Mouse (Mus musculus): ENCODE measurements around the gene Slc6a2. TPM values are rescaled to one million over a fixed set of nuclear protein-coding genes. Genes with fewer than 3 reads are reported as not detected.

Slc6a2 gene
- 1 to 10 TPM; 1.1 to 1.3 TPM for total RNA-seq (2023)

GRCm38 (mm10) chr8:92959779-92960178 is at the start of gene Slc6a2:
TSS of gene Slc6a2 (plus strand) at chr8:92960079.

GRCm38 (mm10) chr8:93048092-93048491 is 88.2 kb downstream of the Slc6a2 start, which contains the start of gene Ces1a:
TSS of gene Ces1a (minus strand) at chr8:93048192.

Other genes with a start within 250 kb of the Slc6a2 start
- 1 to 10 TPM; 1.5 to 3.2 TPM for gene Mmp2, start 132.8 kb upstream of the Slc6a2 start, total RNA-seq (2023)
- 100 to 1,000 TPM in 1 of 2 experiments, 10 to 100 TPM in 1; 98.6 to 118 TPM for gene Lpcat2, start 104.7 kb upstream of the Slc6a2 start, total RNA-seq (2023)
- 10 to 100 TPM in 1 of 2 experiments, 1 to 10 TPM in 1; 7.3 to 13.7 TPM for gene Capns2, start 58.7 kb upstream of the Slc6a2 start, total RNA-seq (2023)
- not detected for gene Ces1a, start 88.1 kb downstream of the Slc6a2 start, total RNA-seq (2023)
- not detected for gene Ces1b, start 119.9 kb downstream of the Slc6a2 start, total RNA-seq (2023)
- not detected for gene Ces1c, start 171.2 kb downstream of the Slc6a2 start, total RNA-seq (2023)
- gene Ces1d, start 237.8 kb downstream of the Slc6a2 start, total RNA-seq (2023), result 10 to 100 TPM; 12.3 to 13.8 TPM

Data from neutrophil, adult 83 days (primary cell).